Mouse (Mus musculus) hindbrain, embryonic 15.5 days (tissue): ENCODE measurements at regions not wholly inside any gene's neighbourhood (a gene's known extent, or its start where the extent isn't known, plus 50 kb on each side); places are given as distances from the start of the nearest gene placed in this dataset.
A peak's percentile ranks its signal among the peaks of the same experiment; 100 is the strongest.
"Not testable (repeated sequence)": the region's sequence is repeated elsewhere in the genome, so short reads cannot be mapped to it uniquely, and the experiment has no call there.

ENCODE experiments used
- ATAC-seq: fragments of 200-750 bp; cut with Nextera tagmentation; 2 replicates; pipeline ENCODE4 v1.8.0; 2017; ENCODE audit warnings: low read depth, moderate number of reproducible peaks, moderate TSS enrichment; ENCODE audit not compliant: low FRiP score
- H3K27ac ChIP-seq: fragments of 300-500 bp; sonication (generic); replicated peaks from 2 replicates; pipeline ENCODE4 v1.5.1; 2015; ENCODE audit warnings: mild to moderate bottlenecking, inconsistent platforms
- H3K27me3 ChIP-seq: fragments of 300-500 bp; sonication (generic); 2 replicates; pipeline ENCODE4 v1.6.1; 2015; ENCODE audit warnings: control low read depth, inconsistent platforms
- H3K36me3 ChIP-seq: fragments of 300-500 bp; sonication (generic); 2 replicates; pipeline ENCODE4 v1.6.1; 2015; ENCODE audit warnings: control low read depth, inconsistent platforms
- H3K4me1 ChIP-seq: fragments of 300-500 bp; sonication (generic); replicated peaks from 2 replicates; pipeline ENCODE4 v1.6.1; 2015; ENCODE audit warnings: control low read depth, inconsistent platforms
- H3K4me2 ChIP-seq: fragments of 300-500 bp; sonication (generic); 2 replicates; pipeline ENCODE4 v1.6.1; 2015; ENCODE audit warnings: moderate library complexity, mild to moderate bottlenecking, inconsistent platforms
- H3K4me3 ChIP-seq: fragments of 300-500 bp; sonication (generic); 2 replicates; pipeline ENCODE4 v1.5.1; 2015; ENCODE audit warnings: mild to moderate bottlenecking, inconsistent platforms
- H3K9ac ChIP-seq: fragments of 300-500 bp; sonication (generic); 2 replicates; pipeline ENCODE4 v1.6.1; 2015; ENCODE audit warnings: inconsistent platforms
- H3K9me3 ChIP-seq: fragments of 300-500 bp; sonication (generic); 2 replicates; pipeline ENCODE4 v1.6.1; 2016; ENCODE audit warnings: control low read depth, inconsistent platforms
- WGBS: fragments of 180-500 bp; shearing (Covaris S2); methylation state at CpG from one replicate; pipeline ENCODE4 v1.1.7; 2015; 5-methylcytosine and 5-hydroxymethylcytosine counted together

DNA sequence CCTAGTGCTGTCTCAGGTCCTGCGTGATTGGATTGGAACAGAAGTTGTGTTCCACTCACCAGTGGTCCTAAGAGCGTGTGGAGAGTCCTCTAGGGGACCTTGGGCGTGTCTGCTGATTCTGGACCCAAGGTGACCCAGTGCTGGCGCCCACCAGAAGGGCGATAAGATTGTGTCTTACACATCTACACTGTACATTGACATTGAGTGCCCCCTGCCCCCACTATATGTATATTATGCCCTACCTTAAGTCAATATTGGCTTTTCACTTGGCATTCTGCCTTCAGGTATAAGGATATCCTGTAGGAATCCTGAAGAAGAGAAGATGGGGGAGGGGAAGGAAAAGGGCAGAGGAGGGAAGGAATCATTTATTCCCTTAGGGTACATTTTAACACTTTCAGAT is 260.2 kb upstream of the Rgs17 start:
- no peak overlapping the region for H3K9ac ChIP-seq
- H3K4me3 ChIP-seq = no peak overlapping the region
- H3K36me3 ChIP-seq = no peaks in the 10 kb centered on the region
- H3K4me1 ChIP-seq = no peaks in the 10 kb centered on the region
- no peaks in the 10 kb centered on the region for H3K27me3 ChIP-seq
- 91% methylated on average over 5 of the region's 5 CpGs for WGBS
- no peaks in the 10 kb centered on the region for H3K9me3 ChIP-seq
- no peak overlapping the region for H3K27ac ChIP-seq
- no peak for ATAC-seq
- H3K4me2 ChIP-seq = no peak overlapping the region

DNA sequence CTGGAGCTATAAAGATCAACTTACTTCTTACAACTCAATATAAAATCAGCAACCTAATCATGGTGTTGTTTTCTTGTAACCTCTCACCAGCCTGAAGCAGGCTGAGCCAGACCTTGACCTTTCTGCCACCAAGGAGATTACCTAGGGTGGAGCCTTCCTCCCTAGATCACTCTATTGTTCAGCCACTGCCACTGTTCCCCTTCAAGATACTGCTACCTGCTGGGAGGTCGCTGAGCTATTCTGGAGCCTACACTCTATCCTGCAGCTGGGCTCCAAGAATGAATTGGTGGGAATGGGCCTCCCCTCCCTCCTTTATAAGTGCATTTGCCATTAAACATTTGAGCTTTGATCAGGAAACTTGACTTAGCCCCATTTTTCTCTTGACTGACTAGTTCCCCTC is 242.1 kb upstream of the Rgs17 start:
- H3K36me3 ChIP-seq, H3K4me1 ChIP-seq, H3K4me3 ChIP-seq, H3K27me3 ChIP-seq, H3K9me3 ChIP-seq, H3K4me2 ChIP-seq, ATAC-seq, H3K27ac ChIP-seq, H3K9ac ChIP-seq: not testable (repeated sequence)
- 0% methylated on average over 1 of the region's 1 CpGs for WGBS

DNA sequence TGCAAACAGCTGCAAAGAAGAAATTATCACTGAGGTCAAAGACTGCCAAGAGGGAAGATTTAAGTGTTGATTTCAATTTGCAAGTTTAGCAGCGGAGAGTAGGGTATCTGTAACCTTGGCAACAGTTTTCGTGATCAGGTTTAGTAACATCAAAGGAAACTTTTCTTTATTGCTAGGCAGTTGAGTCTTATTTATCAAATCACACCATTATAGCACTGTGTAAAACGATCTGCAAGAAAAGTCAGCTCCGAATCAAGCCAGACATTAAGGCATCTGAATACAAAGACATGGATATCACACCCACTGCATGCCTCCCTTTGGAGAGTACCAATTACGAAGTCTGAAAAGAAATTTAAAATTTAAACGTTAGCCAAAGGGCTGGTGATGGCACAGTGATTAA is 234.7 kb upstream of the Rgs17 start:
- H3K9me3 ChIP-seq = no peaks in the 10 kb centered on the region
- 64% methylated on average over 6 of the region's 6 CpGs for WGBS
- no peaks in the 10 kb centered on the region for H3K4me1 ChIP-seq
- no peak for ATAC-seq
- no peak overlapping the region for H3K9ac ChIP-seq
- no peak overlapping the region for H3K4me2 ChIP-seq
- no peak overlapping the region for H3K4me3 ChIP-seq
- no peak overlapping the region for H3K27ac ChIP-seq
- H3K36me3 ChIP-seq = no peaks in the 10 kb centered on the region
- H3K27me3 ChIP-seq = no peaks in the 10 kb centered on the region

- Histone ChIP-seq H3K9me3 (no peaks in the 10 kb centered on the region), H3K27me3 (no peaks in the 10 kb centered on the region), H3K4me1 (no peaks in the 10 kb centered on the region), H3K36me3 (no peaks in the 10 kb centered on the region), H3K27ac (no peak overlapping the region), H3K4me2 (no peak overlapping the region), H3K4me3 (no peak overlapping the region), H3K9ac (no peak overlapping the region)
- no peak for ATAC-seq
Measured at GRCm38 (mm10) chr10:6134091-6134490, 211.9 kb upstream of the Rgs17 start.

- ATAC-seq, H3K4me2 ChIP-seq: not testable (repeated sequence)
Measured at GRCm38 (mm10) chr10:6124423-6124822, 202.2 kb upstream of the Rgs17 start.

GRCm38 (mm10) chr10:6114883-6115622 is 192.9 kb upstream of the Rgs17 start:
- no peak overlapping the region for H3K4me3 ChIP-seq
- WGBS = 62% methylated on average over 7 of the region's 7 CpGs
- no peak overlapping the region for H3K4me2 ChIP-seq
- no peaks in the 10 kb centered on the region for H3K27me3 ChIP-seq
- H3K4me1 ChIP-seq = no peaks in the 10 kb centered on the region
- peak; percentile 81 for ATAC-seq
- no peak overlapping the region for H3K9ac ChIP-seq
- H3K36me3 ChIP-seq = no peaks in the 10 kb centered on the region
- H3K27ac ChIP-seq = no peak overlapping the region
- H3K9me3 ChIP-seq = no peaks in the 10 kb centered on the region

More at GRCm38 (mm10) chr10:6124423-6124822, 202.2 kb upstream of the Rgs17 start:
- H3K9ac ChIP-seq, H3K4me3 ChIP-seq, H3K36me3 ChIP-seq, H3K4me1 ChIP-seq, H3K9me3 ChIP-seq, H3K27ac ChIP-seq, H3K27me3 ChIP-seq: not testable (repeated sequence)
